Mouse (Mus musculus): ENCODE data around the gene Odf4.

- TF ChIP-seq POLR2A (IDR thresholded peaks at IDR 0.05; ENCODE audit: control insufficient read depth, extremely low read depth, insufficient read depth, low read length, poor library complexity) = no peak
- no peak for TF ChIP-seq CTCF (IDR thresholded peaks at IDR 0.05; ENCODE audit: borderline replicate concordance, control insufficient read depth, extremely low read depth, insufficient read depth, low read length, poor library complexity)
Observed at GRCm38 (mm10) chr11:68923191-68923590, 3.7 kb downstream of the Odf4 start.
